Mouse (Mus musculus): ENCODE measurements at regions not wholly inside any gene's neighbourhood (a gene's known extent, or its start where the extent isn't known, plus 50 kb on each side); places are given as distances from the start of the nearest gene placed in this dataset.

GRCm38 (mm10) chr12:107669450-107669849, 181.0 kb downstream of the 3110018I06Rik start:
- no peak for DNase-seq (ENCODE audit: low spot score)
- no peaks in the 10 kb centered on the region for H3K9me3 ChIP-seq (ENCODE audit: control insufficient read depth, low read length)
- H3K36me3 ChIP-seq (ENCODE audit: control insufficient read depth, insufficient read depth, low read length) = no peaks in the 10 kb centered on the region
- no peak overlapping the region for H3K4me3 ChIP-seq (replicated peaks; ENCODE audit: low read length)
- TF ChIP-seq POLR2A (IDR thresholded peaks at IDR 0.05; ENCODE audit: borderline replicate concordance, extremely low read depth, insufficient read depth, insufficient read length) = no peak
- peaks cover 14% of the 10 kb centered on the region for H3K4me1 ChIP-seq (ENCODE audit: control insufficient read depth, insufficient read depth, low read length)
- H3K27me3 ChIP-seq (ENCODE audit: control insufficient read depth, insufficient read depth, low read length) = no peaks in the 10 kb centered on the region
- H3K9ac ChIP-seq (ENCODE audit: low read depth, low read length, severe bottlenecking) = no peak overlapping the region
- WGBS = 37% methylated on average over 6 of the region's 6 CpGs
- peak; percentile 44; the same call in 1 of the 2 replicates for ATAC-seq (ENCODE audit: low FRiP score, low read depth)
- H3K4me2 ChIP-seq (replicated peaks; ENCODE audit: low read depth, low read length, severe bottlenecking) = no peak overlapping the region
- H3K27ac ChIP-seq (replicated peaks; ENCODE audit: low read depth, low read length) = no peak overlapping the region

GRCm38 (mm10) chr12:107669910-107670309, 181.5 kb downstream of the 3110018I06Rik start:
- ATAC-seq (ENCODE audit: low FRiP score, low read depth) = no peak
- Histone ChIP-seq H3K4me2 (replicated peaks; ENCODE audit: low read depth, low read length, severe bottlenecking) (no peak overlapping the region), H3K4me3 (replicated peaks; ENCODE audit: low read length) (no peak overlapping the region), H3K27me3 (ENCODE audit: control insufficient read depth, insufficient read depth, low read length) (no peaks in the 10 kb centered on the region), H3K36me3 (ENCODE audit: control insufficient read depth, insufficient read depth, low read length) (no peaks in the 10 kb centered on the region), H3K9me3 (ENCODE audit: control insufficient read depth, low read length) (no peaks in the 10 kb centered on the region), H3K27ac (replicated peaks; ENCODE audit: low read depth, low read length) (no peak overlapping the region), H3K4me1 (ENCODE audit: control insufficient read depth, insufficient read depth, low read length) (peaks cover 14% of the 10 kb centered on the region), H3K9ac (ENCODE audit: low read depth, low read length, severe bottlenecking) (no peak overlapping the region)
- no peak for TF ChIP-seq POLR2A (IDR thresholded peaks at IDR 0.05; ENCODE audit: borderline replicate concordance, extremely low read depth, insufficient read depth, insufficient read length)
- 56% methylated on average over 10 of the region's 10 CpGs for WGBS
- DNase-seq (ENCODE audit: low spot score) = peak; percentile 51

- H3K4me3 ChIP-seq (replicated peaks; ENCODE audit: low read length) = no peak overlapping the region
- no peak overlapping the region for H3K9ac ChIP-seq (ENCODE audit: low read depth, low read length, severe bottlenecking)
- DNase-seq (ENCODE audit: low spot score) (no peak), ATAC-seq (ENCODE audit: low FRiP score, low read depth) (no peak)
- H3K27ac ChIP-seq (replicated peaks; ENCODE audit: low read depth, low read length) = no peak overlapping the region
- no peaks in the 10 kb centered on the region for H3K4me1 ChIP-seq (ENCODE audit: control insufficient read depth, insufficient read depth, low read length)
- no peaks in the 10 kb centered on the region for H3K27me3 ChIP-seq (ENCODE audit: control insufficient read depth, insufficient read depth, low read length)
- WGBS = 35% methylated on average over 7 of the region's 7 CpGs
- H3K4me2 ChIP-seq (replicated peaks; ENCODE audit: low read depth, low read length, severe bottlenecking) = no peak overlapping the region
- no peak for TF ChIP-seq POLR2A (IDR thresholded peaks at IDR 0.05; ENCODE audit: borderline replicate concordance, extremely low read depth, insufficient read depth, insufficient read length)
- H3K9me3 ChIP-seq (ENCODE audit: control insufficient read depth, low read length) = no peaks in the 10 kb centered on the region
- no peaks in the 10 kb centered on the region for H3K36me3 ChIP-seq (ENCODE audit: control insufficient read depth, insufficient read depth, low read length)
Observed at GRCm38 (mm10) chr12:107677076-107677475, 188.6 kb downstream of the 3110018I06Rik start.

GRCm38 (mm10) chr12:107687447-107687846, 199.0 kb downstream of the 3110018I06Rik start:
- H3K4me2 ChIP-seq (replicated peaks; ENCODE audit: low read depth, low read length, severe bottlenecking) = no peak overlapping the region
- ATAC-seq (ENCODE audit: low FRiP score, low read depth) = peak; percentile 69
- WGBS = 15% methylated on average over 2 of the region's 2 CpGs
- no peak for TF ChIP-seq POLR2A (IDR thresholded peaks at IDR 0.05; ENCODE audit: borderline replicate concordance, extremely low read depth, insufficient read depth, insufficient read length)
- no peaks in the 10 kb centered on the region for H3K36me3 ChIP-seq (ENCODE audit: control insufficient read depth, insufficient read depth, low read length)
- H3K4me1 ChIP-seq (ENCODE audit: control insufficient read depth, insufficient read depth, low read length) = peaks cover 7% of the 10 kb centered on the region
- H3K27ac ChIP-seq (replicated peaks; ENCODE audit: low read depth, low read length) = no peak overlapping the region
- no peaks in the 10 kb centered on the region for H3K9me3 ChIP-seq (ENCODE audit: control insufficient read depth, low read length)
- H3K27me3 ChIP-seq (ENCODE audit: control insufficient read depth, insufficient read depth, low read length) = no peaks in the 10 kb centered on the region
- no peak overlapping the region for H3K9ac ChIP-seq (ENCODE audit: low read depth, low read length, severe bottlenecking)
- DNase-seq (ENCODE audit: low spot score) = peak; percentile 63
- H3K4me3 ChIP-seq (replicated peaks; ENCODE audit: low read length) = no peak overlapping the region

GRCm38 (mm10) chr12:107689418-107689817, 201.0 kb downstream of the 3110018I06Rik start:
- Histone ChIP-seq H3K4me2 (replicated peaks; ENCODE audit: low read depth, low read length, severe bottlenecking) (no peak overlapping the region), H3K27ac (replicated peaks; ENCODE audit: low read depth, low read length) (no peak overlapping the region), H3K9ac (ENCODE audit: low read depth, low read length, severe bottlenecking) (no peak overlapping the region), H3K36me3 (ENCODE audit: control insufficient read depth, insufficient read depth, low read length) (no peaks in the 10 kb centered on the region), H3K4me1 (ENCODE audit: control insufficient read depth, insufficient read depth, low read length) (peaks cover 12% of the 10 kb centered on the region), H3K9me3 (ENCODE audit: control insufficient read depth, low read length) (no peaks in the 10 kb centered on the region), H3K27me3 (ENCODE audit: control insufficient read depth, insufficient read depth, low read length) (no peaks in the 10 kb centered on the region), H3K4me3 (replicated peaks; ENCODE audit: low read length) (no peak overlapping the region)
- no peak for DNase-seq (ENCODE audit: low spot score)
- no peak for TF ChIP-seq POLR2A (IDR thresholded peaks at IDR 0.05; ENCODE audit: borderline replicate concordance, extremely low read depth, insufficient read depth, insufficient read length)
- 66% methylated on average over 7 of the region's 7 CpGs for WGBS
- no peak for ATAC-seq (ENCODE audit: low FRiP score, low read depth)

- ATAC-seq (ENCODE audit: low FRiP score, low read depth) = no peak
- Histone ChIP-seq H3K27me3 (ENCODE audit: control insufficient read depth, insufficient read depth, low read length) (no peaks in the 10 kb centered on the region), H3K4me2 (replicated peaks; ENCODE audit: low read depth, low read length, severe bottlenecking) (no peak overlapping the region), H3K9ac (ENCODE audit: low read depth, low read length, severe bottlenecking) (no peak overlapping the region), H3K4me1 (ENCODE audit: control insufficient read depth, insufficient read depth, low read length) (peaks cover 12% of the 10 kb centered on the region), H3K27ac (replicated peaks; ENCODE audit: low read depth, low read length) (no peak overlapping the region), H3K36me3 (ENCODE audit: control insufficient read depth, insufficient read depth, low read length) (no peaks in the 10 kb centered on the region), H3K9me3 (ENCODE audit: control insufficient read depth, low read length) (no peaks in the 10 kb centered on the region), H3K4me3 (replicated peaks; ENCODE audit: low read length) (no peak overlapping the region)
- TF ChIP-seq POLR2A (IDR thresholded peaks at IDR 0.05; ENCODE audit: borderline replicate concordance, extremely low read depth, insufficient read depth, insufficient read length) = no peak
- WGBS = 88% methylated on average over 3 of the region's 3 CpGs
- no peak for DNase-seq (ENCODE audit: low spot score)
Observed at GRCm38 (mm10) chr12:107690061-107690460, 201.6 kb downstream of the 3110018I06Rik start.

Data from limb, embryonic 14.5 days (tissue).